Mouse (Mus musculus) stomach, postnatal 0 days (tissue): ENCODE data around the gene Aym1.

ENCODE experiments used
- CTCF ChIP-seq: IDR thresholded peaks from 2 replicates; pipeline ENCODE4 v1.5.1; 2016; ENCODE audit warnings: antibody characterized with exemption, low read depth, mild to moderate bottlenecking, moderate library complexity
- EP300 ChIP-seq: optimal IDR thresholded peaks from 2 replicates; pipeline ENCODE3; 2016; ENCODE audit warnings: antibody characterized with exemption

GRCm38 (mm10) chr5:113332239-113332638 is 24.9 kb upstream of the Aym1 start:
- TF ChIP-seq EP300 = no peak
- TF ChIP-seq CTCF = peak; percentile 63
